Mouse (Mus musculus): ENCODE measurements around the gene Mdm4. TPM values are rescaled to one million over a fixed set of nuclear protein-coding genes. Genes with fewer than 3 reads are reported as not detected.

Gene Mdm4
- 484 and 490 TPM in 2 replicates for polyA plus RNA-seq (2011; ENCODE audit: insufficient read depth, insufficient read length, low read depth, missing spikeins)

- no peak for TF ChIP-seq POLR2A (IDR thresholded peaks at IDR 0.05; ENCODE audit: insufficient read depth, low read length)
- no peaks in the 10 kb centered on the region for H3K27me3 ChIP-seq (ENCODE audit: control insufficient read depth, insufficient read depth, low read length, poor library complexity, severe bottlenecking)
- no peaks in the 10 kb centered on the region for H3K9me3 ChIP-seq (replicated peaks; ENCODE audit: control insufficient read depth, insufficient read depth, low read length, poor library complexity, severe bottlenecking)
- H3K4me3 ChIP-seq (ENCODE audit: low read depth, low read length): no peak within 1 kb of the TSS
- H3K36me3 ChIP-seq (ENCODE audit: control insufficient read depth, insufficient read depth, low read length, poor library complexity, severe bottlenecking): no peaks in the 10 kb centered on the region
- H3K4me1 ChIP-seq (ENCODE audit: control insufficient read depth, insufficient read depth, low read length): no peaks in the 10 kb centered on the region
- no peak within 1 kb of the TSS for H3K9ac ChIP-seq (ENCODE audit: low read depth, poor library complexity, severe bottlenecking)
- no peak within 1 kb of the TSS for H3K27ac ChIP-seq (ENCODE audit: insufficient read depth, low read length)
These were observed at the start of gene Mdm4 for GRCm38 (mm10) chr1:133030461-133030860. Mdm4 (minus strand) TSS chr1:133030561.

- TF ChIP-seq POLR2A (IDR thresholded peaks at IDR 0.05; ENCODE audit: insufficient read depth, low read length) (no peak), EP300 (IDR thresholded peaks at IDR 0.05; ENCODE audit: insufficient read depth, low read depth, low read length) (peak; percentile 72; the same call in 1 of the 2 replicates), CTCF (IDR thresholded peaks at IDR 0.05; ENCODE audit: low read depth, low read length) (no peak)
- Histone ChIP-seq H3K36me3 (ENCODE audit: control insufficient read depth, insufficient read depth, low read length, poor library complexity, severe bottlenecking) (no peaks in the 10 kb centered on the region), H3K4me3 (ENCODE audit: low read depth, low read length) (0 out of 2 replicates have a peak overlapping the region, but pooled peaks have one; percentile 14), H3K4me1 (ENCODE audit: control insufficient read depth, insufficient read depth, low read length) (peaks cover 12% of the 10 kb centered on the region), H3K27me3 (ENCODE audit: control insufficient read depth, insufficient read depth, low read length, poor library complexity, severe bottlenecking) (no peaks in the 10 kb centered on the region), H3K9me3 (replicated peaks; ENCODE audit: control insufficient read depth, insufficient read depth, low read length, poor library complexity, severe bottlenecking) (no peaks in the 10 kb centered on the region), H3K27ac (ENCODE audit: insufficient read depth, low read length) (no peak overlapping the region), H3K9ac (ENCODE audit: low read depth, poor library complexity, severe bottlenecking) (peak overlapping the region; percentile 13; the same call in 1 of the 2 replicates)
These were observed 49.8 kb upstream of the Mdm4 start for GRCm38 (mm10) chr1:133080079-133080561.

GRCm38 (mm10) chr1:133079509-133079908 lies 49.1 kb upstream of the Mdm4 start:
- H3K9me3 ChIP-seq (replicated peaks; ENCODE audit: control insufficient read depth, insufficient read depth, low read length, poor library complexity, severe bottlenecking): no peaks in the 10 kb centered on the region
- no peak for TF ChIP-seq EP300 (IDR thresholded peaks at IDR 0.05; ENCODE audit: insufficient read depth, low read depth, low read length)
- TF ChIP-seq CTCF (IDR thresholded peaks at IDR 0.05; ENCODE audit: low read depth, low read length): no peak
- no peak for TF ChIP-seq POLR2A (IDR thresholded peaks at IDR 0.05; ENCODE audit: insufficient read depth, low read length)
- H3K4me1 ChIP-seq (ENCODE audit: control insufficient read depth, insufficient read depth, low read length): peaks cover 7% of the 10 kb centered on the region
- peak overlapping the region; percentile 13; the same call in 1 of the 2 replicates for H3K9ac ChIP-seq (ENCODE audit: low read depth, poor library complexity, severe bottlenecking)
- no peaks in the 10 kb centered on the region for H3K36me3 ChIP-seq (ENCODE audit: control insufficient read depth, insufficient read depth, low read length, poor library complexity, severe bottlenecking)
- no peak overlapping the region for H3K4me3 ChIP-seq (ENCODE audit: low read depth, low read length)
- H3K27ac ChIP-seq (ENCODE audit: insufficient read depth, low read length): no peak overlapping the region
- no peaks in the 10 kb centered on the region for H3K27me3 ChIP-seq (ENCODE audit: control insufficient read depth, insufficient read depth, low read length, poor library complexity, severe bottlenecking)

- Histone ChIP-seq H3K9ac (ENCODE audit: low read depth, poor library complexity, severe bottlenecking) (no peak overlapping the region), H3K4me3 (ENCODE audit: low read depth, low read length) (no peak overlapping the region), H3K36me3 (ENCODE audit: control insufficient read depth, insufficient read depth, low read length, poor library complexity, severe bottlenecking) (no peaks in the 10 kb centered on the region), H3K4me1 (ENCODE audit: control insufficient read depth, insufficient read depth, low read length) (peaks cover 9% of the 10 kb centered on the region), H3K9me3 (replicated peaks; ENCODE audit: control insufficient read depth, insufficient read depth, low read length, poor library complexity, severe bottlenecking) (no peaks in the 10 kb centered on the region), H3K27me3 (ENCODE audit: control insufficient read depth, insufficient read depth, low read length, poor library complexity, severe bottlenecking) (no peaks in the 10 kb centered on the region), H3K27ac (ENCODE audit: insufficient read depth, low read length) (no peak overlapping the region)
- TF ChIP-seq POLR2A (IDR thresholded peaks at IDR 0.05; ENCODE audit: insufficient read depth, low read length) (no peak), EP300 (IDR thresholded peaks at IDR 0.05; ENCODE audit: insufficient read depth, low read depth, low read length) (no peak), CTCF (IDR thresholded peaks at IDR 0.05; ENCODE audit: low read depth, low read length) (no peak)
These were observed 48.0 kb upstream of the Mdm4 start for GRCm38 (mm10) chr1:133078338-133078727.

- H3K27me3 ChIP-seq (ENCODE audit: control insufficient read depth, insufficient read depth, low read length, poor library complexity, severe bottlenecking): no peaks in the 10 kb centered on the region
- H3K4me3 ChIP-seq (ENCODE audit: low read depth, low read length): no peak overlapping the region
- H3K27ac ChIP-seq (ENCODE audit: insufficient read depth, low read length): no peak overlapping the region
- H3K4me1 ChIP-seq (ENCODE audit: control insufficient read depth, insufficient read depth, low read length): peaks cover 10% of the 10 kb centered on the region
- no peaks in the 10 kb centered on the region for H3K9me3 ChIP-seq (replicated peaks; ENCODE audit: control insufficient read depth, insufficient read depth, low read length, poor library complexity, severe bottlenecking)
- no peaks in the 10 kb centered on the region for H3K36me3 ChIP-seq (ENCODE audit: control insufficient read depth, insufficient read depth, low read length, poor library complexity, severe bottlenecking)
- no peak overlapping the region for H3K9ac ChIP-seq (ENCODE audit: low read depth, poor library complexity, severe bottlenecking)
- TF ChIP-seq POLR2A (IDR thresholded peaks at IDR 0.05; ENCODE audit: insufficient read depth, low read length) (no peak), EP300 (IDR thresholded peaks at IDR 0.05; ENCODE audit: insufficient read depth, low read depth, low read length) (no peak)
These were observed 47.4 kb upstream of the Mdm4 start for GRCm38 (mm10) chr1:133077606-133078337.
